Mouse (Mus musculus): ENCODE results near the gene Nup93.

The Nup93 gene

GRCm38 (mm10) chr8:94362607-94363239, 148.4 kb downstream of the Nup93 start:
- peak in 1 of 2 experiments; percentile 52 for DNase-seq (ENCODE audit: low spot score in 2 of 2)

GRCm38 (mm10) chr8:94363288-94363688, 148.9 kb downstream of the Nup93 start:
- peak in 1 of 2 experiments; percentile 58 for DNase-seq (ENCODE audit: low spot score in 2 of 2)

- DNase-seq (ENCODE audit: low spot score in 2 of 2): no peak
Observed at GRCm38 (mm10) chr8:94363906-94364305, 149.5 kb downstream of the Nup93 start.

- no peak for DNase-seq (ENCODE audit: low spot score in 2 of 2)
Observed at GRCm38 (mm10) chr8:94364686-94365312, 150.4 kb downstream of the Nup93 start.

GRCm38 (mm10) chr8:94365410-94365981, 151.1 kb downstream of the Nup93 start:
- DNase-seq (ENCODE audit: low spot score in 2 of 2): no peak
